Mouse (Mus musculus) embryonic facial prominence, embryonic 14.5 days (tissue): Measurements from ENCODE around the gene Cgref1. TPM values are rescaled to one million over a fixed set of nuclear protein-coding genes. Genes with fewer than 3 reads are reported as not detected.

ENCODE experiments used
- ATAC-seq: fragments of 200-750 bp; cut with Nextera tagmentation; 2 replicates; pipeline ENCODE4 v1.8.0; 2017; ENCODE audit warnings: low read depth, moderate number of reproducible peaks, moderate TSS enrichment
- DNase-seq: peaks from one replicate; pipeline ENCODE4 v3.0.0-alpha.2; 2015; ENCODE audit warnings: low spot score
- H3K27ac ChIP-seq: fragments of 300-500 bp; sonication (generic); replicated peaks from 2 replicates; pipeline ENCODE4 v1.5.1; 2014; ENCODE audit warnings: low read depth, mild to moderate bottlenecking, low read length, moderate library complexity
- H3K27me3 ChIP-seq: fragments of 300-500 bp; sonication (generic); replicated peaks from 2 replicates; pipeline ENCODE4 v1.6.1; 2014; ENCODE audit warnings: low read length; ENCODE audit not compliant: control insufficient read depth, insufficient read depth
- H3K36me3 ChIP-seq: fragments of 300-500 bp; sonication (generic); 2 replicates; pipeline ENCODE4 v1.6.1; 2014; ENCODE audit warnings: low read length, mixed read lengths; ENCODE audit not compliant: control insufficient read depth, insufficient read depth
- H3K4me1 ChIP-seq: fragments of 300-500 bp; sonication (generic); 2 replicates; pipeline ENCODE4 v1.6.1; 2014; ENCODE audit warnings: antibody characterized with exemption, low read length; ENCODE audit not compliant: control insufficient read depth, insufficient read depth
- H3K4me2 ChIP-seq: fragments of 300-500 bp; sonication (generic); 2 replicates; pipeline ENCODE4 v1.6.1; 2014; ENCODE audit warnings: low read depth, mild to moderate bottlenecking, low read length, moderate library complexity, mixed read lengths
- H3K4me3 ChIP-seq: fragments of 300-500 bp; sonication (generic); 2 replicates; pipeline ENCODE4 v1.5.1; 2014; ENCODE audit warnings: low read depth, mild to moderate bottlenecking, low read length
- H3K9ac ChIP-seq: fragments of 300-500 bp; sonication (generic); 2 replicates; pipeline ENCODE4 v1.6.1; 2014; ENCODE audit warnings: low read depth, mild to moderate bottlenecking, low read length, moderate library complexity, mixed read lengths
- H3K9me3 ChIP-seq: fragments of 300-500 bp; sonication (generic); 2 replicates; pipeline ENCODE4 v1.6.1; 2016; ENCODE audit warnings: low read length; ENCODE audit not compliant: control insufficient read depth
- WGBS: fragments of 180-500 bp; shearing (Covaris S2); extraction: QIAGEN DNeasy Blood & Tissue Kit; methylation state at CpG from one replicate; pipeline ENCODE4 v1.1.7; 2014; 5-methylcytosine and 5-hydroxymethylcytosine counted together
- polyA plus RNA-seq: library from polyadenylated mRNA; unstranded; fragments of >200 nt; fragmentation: Nextera tagmentation; extraction: Ambion mirVana; gene quantifications from 2 replicates; pipeline ENCODE4 v1.2.1, GENCODE M21; 2014

Cgref1 gene
- polyA plus RNA-seq, 1 experiment from 2014 or later, result 51.1 TPM

- Histone ChIP-seq H3K4me3 (no peak overlapping the region), H3K4me1 (peaks cover 55% of the 10 kb centered on the region), H3K27me3 (no peaks in the 10 kb centered on the region), H3K4me2 (no peak overlapping the region), H3K9me3 (no peaks in the 10 kb centered on the region), H3K27ac (peak overlapping the region; percentile 97), H3K36me3 (peaks cover 13% of the 10 kb centered on the region), H3K9ac (no peak overlapping the region)
- no peak for DNase-seq
- 73% methylated on average over 7 of the region's 7 CpGs for WGBS
- ATAC-seq, result no peak
Measured at GRCm38 (mm10) chr5:30909863-30910262, 35.5 kb downstream of the Cgref1 start.

DNA sequence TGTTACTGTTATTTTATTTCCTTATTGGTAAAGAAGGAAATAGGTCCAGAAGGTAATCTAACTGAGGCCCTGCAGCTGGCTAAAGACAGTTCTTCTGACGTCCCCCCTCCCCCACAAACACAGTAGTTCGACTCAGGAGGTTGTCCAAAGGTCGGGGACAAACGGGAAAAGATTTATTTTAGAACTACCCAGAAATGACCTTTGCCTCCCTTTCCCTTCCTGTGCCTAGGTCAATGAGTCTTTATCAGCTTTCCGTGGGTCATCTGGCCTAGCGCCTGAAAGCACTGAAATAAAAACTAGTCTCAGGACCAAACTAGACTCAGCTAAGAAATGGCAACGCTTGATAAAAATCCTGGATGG lies 36.1 kb downstream of the Cgref1 start:
- H3K4me3 ChIP-seq, result no peak overlapping the region
- H3K27ac ChIP-seq, result peak overlapping the region; percentile 97
- DNase-seq, result no peak
- no peak overlapping the region for H3K9ac ChIP-seq
- peaks cover 55% of the 10 kb centered on the region for H3K4me1 ChIP-seq
- peak overlapping the region; percentile 96 for H3K4me2 ChIP-seq
- H3K27me3 ChIP-seq, result no peaks in the 10 kb centered on the region
- WGBS, result 25% methylated on average over 7 of the region's 7 CpGs
- no peaks in the 10 kb centered on the region for H3K9me3 ChIP-seq
- no peak for ATAC-seq
- peaks cover 19% of the 10 kb centered on the region for H3K36me3 ChIP-seq

GRCm38 (mm10) chr5:30908426-30909299 lies 36.7 kb downstream of the Cgref1 start:
- peak overlapping the region; percentile 97 for H3K27ac ChIP-seq
- H3K4me1 ChIP-seq, result peaks cover 55% of the 10 kb centered on the region
- peak overlapping the region; percentile 96 for H3K4me2 ChIP-seq
- 25% methylated on average over 13 of the region's 13 CpGs for WGBS
- peak overlapping the region; percentile 66 for H3K4me3 ChIP-seq
- no peaks in the 10 kb centered on the region for H3K27me3 ChIP-seq
- H3K9me3 ChIP-seq, result no peaks in the 10 kb centered on the region
- H3K9ac ChIP-seq, result peak overlapping the region; percentile 81
- DNase-seq (peak; percentile 86), ATAC-seq (peak; percentile 48)
- H3K36me3 ChIP-seq, result peaks cover 25% of the 10 kb centered on the region

GRCm38 (mm10) chr5:30907413-30908059 lies 37.9 kb downstream of the Cgref1 start, which contains the start of gene Ost4:
Gene Ost4, minus strand, starts transcription at chr5:30907788.
- ATAC-seq (peak; percentile 96), DNase-seq (peak; percentile 98)
- Histone ChIP-seq H3K9me3 (no peaks in the 10 kb centered on the region), H3K4me3 (peak within 1 kb of the TSS; percentile 66), H3K9ac (peak within 1 kb of the TSS; percentile 81), H3K36me3 (peaks cover 33% of the 10 kb centered on the region), H3K4me2 (peak within 1 kb of the TSS; percentile 96), H3K27me3 (no peaks in the 10 kb centered on the region), H3K27ac (peak within 1 kb of the TSS; percentile 97), H3K4me1 (peaks cover 50% of the 10 kb centered on the region)
- under 1% methylated on average over 42 of the region's 58 CpGs for WGBS

DNA sequence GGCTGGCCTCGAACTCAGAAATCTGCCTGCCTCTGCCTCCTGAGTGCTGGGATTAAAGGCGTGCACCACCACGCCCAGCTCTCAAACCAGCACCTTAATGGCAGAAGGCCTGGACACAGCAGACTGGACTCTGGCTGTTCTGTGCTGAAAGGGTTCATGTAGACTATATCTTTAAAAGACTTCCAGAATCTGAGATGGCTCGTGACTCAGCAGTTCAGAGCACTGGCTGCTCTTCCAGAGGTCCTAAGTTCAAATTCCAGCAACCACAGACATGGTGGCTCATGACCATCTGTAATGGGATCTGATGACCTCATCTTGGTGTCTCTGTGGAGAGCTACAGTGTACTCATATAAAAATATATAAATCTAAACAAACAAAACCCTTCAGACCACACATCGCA lies 43.5 kb downstream of the Cgref1 start:
- H3K9ac ChIP-seq, result no peak overlapping the region
- DNase-seq, result no peak
- ATAC-seq, result no peak
- no peak overlapping the region for H3K4me2 ChIP-seq
- H3K36me3 ChIP-seq, result peaks cover 78% of the 10 kb centered on the region
- H3K9me3 ChIP-seq, result no peaks in the 10 kb centered on the region
- 91% methylated on average over 5 of the region's 5 CpGs for WGBS
- H3K4me1 ChIP-seq, result peaks cover 6% of the 10 kb centered on the region; the same call in 1 of the 2 replicates
- H3K27me3 ChIP-seq, result no peaks in the 10 kb centered on the region
- H3K27ac ChIP-seq, result no peak overlapping the region
- H3K4me3 ChIP-seq, result no peak overlapping the region

DNA sequence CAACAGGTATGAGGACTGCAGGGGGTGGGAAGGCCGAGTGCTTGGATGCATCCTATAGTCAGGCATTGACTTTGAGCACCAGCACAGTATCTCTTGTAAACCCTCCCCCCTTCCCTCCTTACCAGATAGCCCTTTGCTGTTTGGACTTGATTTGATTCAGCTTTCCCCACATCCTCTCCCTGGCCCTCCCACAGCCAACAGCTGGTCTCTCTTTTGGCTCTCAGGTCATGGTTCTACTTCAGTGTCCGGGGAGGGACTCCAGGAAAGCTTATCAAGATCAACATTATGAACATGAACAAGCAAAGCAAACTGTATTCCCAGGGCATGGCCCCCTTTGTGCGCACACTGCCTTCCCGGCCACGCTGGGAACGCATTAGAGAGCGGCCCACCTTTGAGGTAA lies 55.0 kb downstream of the Cgref1 start:
- peak overlapping the region; percentile 66 for H3K4me3 ChIP-seq
- peak overlapping the region; percentile 97 for H3K27ac ChIP-seq
- H3K9ac ChIP-seq, result peak overlapping the region; percentile 79
- no peaks in the 10 kb centered on the region for H3K9me3 ChIP-seq
- peak overlapping the region; percentile 79 for H3K4me2 ChIP-seq
- 66% methylated on average over 7 of the region's 7 CpGs for WGBS
- no peak for ATAC-seq
- no peaks in the 10 kb centered on the region for H3K27me3 ChIP-seq
- H3K36me3 ChIP-seq, result peaks cover 46% of the 10 kb centered on the region
- DNase-seq, result no peak
- H3K4me1 ChIP-seq, result peaks cover 12% of the 10 kb centered on the region

- peaks cover 12% of the 10 kb centered on the region for H3K4me1 ChIP-seq
- peaks cover 35% of the 10 kb centered on the region for H3K36me3 ChIP-seq
- H3K27ac ChIP-seq, result peak overlapping the region; percentile 97
- DNase-seq, result peak; percentile 68
- H3K4me3 ChIP-seq, result peak overlapping the region; percentile 66
- under 1% methylated on average over 24 of the region's 42 CpGs for WGBS
- no peaks in the 10 kb centered on the region for H3K27me3 ChIP-seq
- H3K9me3 ChIP-seq, result no peaks in the 10 kb centered on the region
- peak overlapping the region; percentile 79 for H3K4me2 ChIP-seq
- peak; percentile 10 for ATAC-seq
- H3K9ac ChIP-seq, result peak overlapping the region; percentile 79
Measured at GRCm38 (mm10) chr5:30889088-30889754, 56.2 kb downstream of the Cgref1 start.

GRCm38 (mm10) chr5:30888337-30889087 lies 56.9 kb downstream of the Cgref1 start, which contains the start of gene Agbl5:
Gene Agbl5, plus strand, starts transcription at chr5:30888694.
- peaks cover 12% of the 10 kb centered on the region for H3K4me1 ChIP-seq
- peaks cover 28% of the 10 kb centered on the region for H3K36me3 ChIP-seq
- no peaks in the 10 kb centered on the region for H3K9me3 ChIP-seq
- no peaks in the 10 kb centered on the region for H3K27me3 ChIP-seq
- peak within 1 kb of the TSS; percentile 97 for H3K27ac ChIP-seq
- H3K9ac ChIP-seq, result peak within 1 kb of the TSS; percentile 82
- H3K4me3 ChIP-seq, result peak within 1 kb of the TSS; percentile 66
- peak; percentile 98 for DNase-seq
- peak within 1 kb of the TSS; percentile 79 for H3K4me2 ChIP-seq
- ATAC-seq, result peak; percentile 94
- WGBS, result under 1% methylated on average over 31 of the region's 42 CpGs
